Mouse (Mus musculus) kidney, adult 2 months (tissue): ENCODE data around the gene Fam76a.

Experiments
- CTCF ChIP-seq: fragments of 200-500 bp; conservative IDR thresholded peaks from 2 replicates; pipeline ENCODE4 v1.5.1; 2011; ENCODE audit warnings: low read depth, mild to moderate bottlenecking, control low read depth, low read length, moderate library complexity, mixed read lengths; ENCODE audit not compliant: insufficient read depth, insufficient read length
- POLR2A ChIP-seq: fragments of 200-500 bp; IDR thresholded peaks from one replicate; pipeline ENCODE4 v1.6.1; 2011; ENCODE audit warnings: low read depth, low read length, control low read depth

GRCm38 (mm10) chr4:132938181-132938941 lies 16.0 kb upstream of the Fam76a start:
- no peak for TF ChIP-seq CTCF
- no peak for TF ChIP-seq POLR2A
